Mouse (Mus musculus): ENCODE data around the gene Hdac11. TPM values are rescaled to one million over a fixed set of nuclear protein-coding genes. Genes with fewer than 3 reads are reported as not detected.
A peak's percentile ranks its signal among the peaks of the same experiment; 100 is the strongest.

Gene Hdac11
- polyA plus RNA-seq, 1 experiment from 2014 or later, result 28.8 TPM

DNA sequence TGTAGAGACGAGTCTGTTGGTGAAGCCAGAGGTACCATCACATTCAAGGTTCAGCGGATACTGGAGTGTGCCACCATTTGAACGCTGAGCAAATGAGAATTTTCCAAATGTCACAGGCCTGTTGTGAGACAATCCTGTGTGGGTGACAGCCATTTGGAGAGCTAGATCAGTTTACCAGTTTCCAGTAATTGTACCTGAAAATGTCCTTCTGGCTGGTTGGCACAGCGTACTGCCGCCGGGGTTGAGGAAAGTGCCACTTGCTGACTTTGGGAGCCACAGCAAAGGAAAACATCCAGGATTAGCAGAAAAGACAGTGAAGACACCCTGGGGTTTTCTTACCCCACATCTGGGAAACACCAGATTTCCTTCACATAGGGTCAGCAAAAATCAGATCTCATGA lies 33.5 kb downstream of the Hdac11 start:
- no peaks in the 10 kb centered on the region for H3K36me3 ChIP-seq
- no peak for ATAC-seq
- 85% methylated on average over 6 of the region's 6 CpGs for WGBS

DNA sequence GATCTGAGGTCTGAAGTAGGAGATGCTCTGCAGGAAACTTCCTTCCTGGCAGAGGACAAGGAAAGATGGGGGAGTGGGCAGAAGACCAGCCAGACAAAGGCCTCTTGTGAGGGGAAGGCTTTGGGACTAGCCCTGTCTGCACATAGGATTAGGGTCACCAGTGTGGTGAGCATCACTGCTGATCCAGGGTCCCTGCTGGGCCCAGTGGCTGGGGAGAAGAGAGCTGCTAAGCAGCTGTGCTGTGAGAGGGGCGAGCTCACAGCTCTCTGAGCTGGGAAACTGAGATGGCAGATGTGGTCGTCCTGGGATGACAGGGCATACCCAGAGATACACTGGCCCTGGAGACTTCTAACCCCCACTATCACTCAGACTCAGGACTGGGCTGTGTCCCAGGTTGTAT lies 35.0 kb downstream of the Hdac11 start:
- Histone ChIP-seq H3K4me3 (replicated peaks) (no peak overlapping the region), H3K9me3 (no peaks in the 10 kb centered on the region), H3K4me2 (replicated peaks) (no peak overlapping the region), H3K27me3 (no peaks in the 10 kb centered on the region), H3K9ac (replicated peaks) (no peak overlapping the region), H3K4me1 (replicated peaks) (no peaks in the 10 kb centered on the region), H3K27ac (no peak overlapping the region), H3K36me3 (no peaks in the 10 kb centered on the region)
- ATAC-seq, result no peak
- 23% methylated on average over 2 of the region's 2 CpGs for WGBS

More for the DNA sequence above, 33.5 kb downstream of the Hdac11 start:
- H3K27me3 ChIP-seq, result no peaks in the 10 kb centered on the region
- no peak overlapping the region for H3K4me2 ChIP-seq (replicated peaks)
- no peaks in the 10 kb centered on the region for H3K4me1 ChIP-seq (replicated peaks)
- H3K27ac ChIP-seq, result no peak overlapping the region
- H3K9me3 ChIP-seq, result no peaks in the 10 kb centered on the region
- H3K4me3 ChIP-seq (replicated peaks), result no peak overlapping the region
- no peak overlapping the region for H3K9ac ChIP-seq (replicated peaks)

DNA sequence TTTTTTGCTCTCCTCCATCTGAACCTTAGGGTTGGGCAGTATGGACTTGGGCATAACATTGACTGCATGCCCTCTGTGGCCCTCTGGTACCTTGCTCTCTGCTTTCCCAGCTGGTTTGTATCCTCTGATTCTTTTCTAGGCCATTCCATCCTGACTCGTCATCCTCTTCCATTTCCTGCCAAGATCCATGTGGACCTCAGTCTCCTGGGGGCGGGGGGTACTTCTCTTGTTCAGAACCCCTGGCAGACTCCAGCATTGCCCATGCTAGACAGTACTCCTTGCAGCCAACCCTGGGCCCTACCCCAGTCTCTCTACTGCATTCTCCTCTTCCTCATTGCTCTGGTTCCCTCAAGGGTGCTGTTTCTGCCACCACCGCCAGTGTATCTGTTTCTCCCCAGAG lies 36.0 kb downstream of the Hdac11 start:
- Histone ChIP-seq H3K27me3 (no peaks in the 10 kb centered on the region), H3K9ac (replicated peaks) (no peak overlapping the region), H3K4me3 (replicated peaks) (no peak overlapping the region), H3K27ac (no peak overlapping the region), H3K4me1 (replicated peaks) (no peaks in the 10 kb centered on the region), H3K9me3 (no peaks in the 10 kb centered on the region), H3K36me3 (no peaks in the 10 kb centered on the region), H3K4me2 (replicated peaks) (no peak overlapping the region)
- no peak for ATAC-seq
- WGBS, result 73% methylated on average over 3 of the region's 3 CpGs

DNA sequence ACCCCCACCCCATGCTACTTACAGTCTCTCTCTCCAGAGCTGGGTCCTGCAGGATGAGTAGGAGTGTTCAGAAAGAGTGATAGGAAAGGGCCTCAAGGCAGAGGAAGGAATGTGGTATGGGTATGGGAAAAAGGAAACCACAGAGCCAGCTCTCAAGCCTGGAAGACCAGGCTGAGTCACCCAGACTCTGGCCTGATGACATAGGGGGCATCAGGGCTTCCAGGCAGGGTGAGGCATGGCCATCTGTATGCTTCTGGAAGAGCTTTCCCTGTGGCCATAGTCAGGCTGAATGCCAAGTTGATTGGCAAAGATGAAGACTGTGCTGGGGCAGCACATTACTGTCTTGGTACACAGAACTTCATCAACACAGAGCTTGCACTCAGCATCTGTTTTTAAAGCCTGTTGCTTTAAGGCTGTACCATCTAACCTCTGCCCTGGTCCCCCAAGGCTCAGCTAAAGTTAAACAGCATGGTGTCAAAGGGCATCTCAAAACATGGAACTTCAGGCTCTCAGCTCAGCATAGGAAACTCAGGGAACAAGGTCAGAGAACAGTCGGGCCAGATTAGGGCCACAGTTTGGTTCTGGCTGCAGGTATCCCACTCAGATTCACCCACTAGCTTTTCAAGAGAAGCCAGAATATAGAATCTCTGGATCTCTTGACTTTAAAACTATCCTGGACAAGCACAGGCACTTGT lies 36.5 kb downstream of the Hdac11 start:
- 68% methylated on average over 1 of the region's 1 CpGs for WGBS
- H3K27ac ChIP-seq, result no peak overlapping the region

DNA sequence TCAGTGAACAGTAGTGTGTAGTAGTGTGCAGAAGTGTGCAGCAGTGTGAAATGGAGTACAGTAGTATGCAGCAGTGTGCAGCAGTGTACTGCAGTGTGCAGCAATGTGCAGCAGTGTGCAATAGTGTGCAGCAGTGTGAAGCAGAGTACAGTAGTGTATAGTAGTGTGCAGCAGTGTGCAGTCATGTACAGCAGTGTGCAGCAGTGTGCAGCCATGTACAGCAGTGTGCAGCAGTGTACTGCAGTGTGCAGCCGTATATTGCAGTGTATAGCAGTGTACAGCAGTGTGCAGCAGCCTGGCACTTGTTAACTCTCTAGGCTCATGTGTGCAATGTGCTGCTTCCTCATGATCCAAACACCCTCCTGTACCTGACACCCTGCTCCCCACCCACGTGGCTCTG lies 42.0 kb downstream of the Hdac11 start:
- H3K36me3 ChIP-seq, result no peaks in the 10 kb centered on the region
- H3K27ac ChIP-seq, result no peak overlapping the region
- H3K9me3 ChIP-seq, result no peaks in the 10 kb centered on the region
- peak; percentile 47; the same call in 1 of the 2 replicates for ATAC-seq
- no peak overlapping the region for H3K4me2 ChIP-seq (replicated peaks)
- H3K27me3 ChIP-seq, result no peaks in the 10 kb centered on the region
- H3K9ac ChIP-seq (replicated peaks), result no peak overlapping the region
- H3K4me3 ChIP-seq (replicated peaks), result no peak overlapping the region
- peaks cover 21% of the 10 kb centered on the region for H3K4me1 ChIP-seq (replicated peaks)
- WGBS, result 60% methylated on average over 2 of the region's 2 CpGs

More for the DNA sequence above, 36.5 kb downstream of the Hdac11 start:
- Histone ChIP-seq H3K9ac (replicated peaks) (no peak overlapping the region), H3K9me3 (no peaks in the 10 kb centered on the region), H3K4me2 (replicated peaks) (no peak overlapping the region), H3K4me1 (replicated peaks) (no peaks in the 10 kb centered on the region), H3K36me3 (no peaks in the 10 kb centered on the region), H3K27me3 (no peaks in the 10 kb centered on the region), H3K4me3 (replicated peaks) (no peak overlapping the region)
- no peak for ATAC-seq

DNA sequence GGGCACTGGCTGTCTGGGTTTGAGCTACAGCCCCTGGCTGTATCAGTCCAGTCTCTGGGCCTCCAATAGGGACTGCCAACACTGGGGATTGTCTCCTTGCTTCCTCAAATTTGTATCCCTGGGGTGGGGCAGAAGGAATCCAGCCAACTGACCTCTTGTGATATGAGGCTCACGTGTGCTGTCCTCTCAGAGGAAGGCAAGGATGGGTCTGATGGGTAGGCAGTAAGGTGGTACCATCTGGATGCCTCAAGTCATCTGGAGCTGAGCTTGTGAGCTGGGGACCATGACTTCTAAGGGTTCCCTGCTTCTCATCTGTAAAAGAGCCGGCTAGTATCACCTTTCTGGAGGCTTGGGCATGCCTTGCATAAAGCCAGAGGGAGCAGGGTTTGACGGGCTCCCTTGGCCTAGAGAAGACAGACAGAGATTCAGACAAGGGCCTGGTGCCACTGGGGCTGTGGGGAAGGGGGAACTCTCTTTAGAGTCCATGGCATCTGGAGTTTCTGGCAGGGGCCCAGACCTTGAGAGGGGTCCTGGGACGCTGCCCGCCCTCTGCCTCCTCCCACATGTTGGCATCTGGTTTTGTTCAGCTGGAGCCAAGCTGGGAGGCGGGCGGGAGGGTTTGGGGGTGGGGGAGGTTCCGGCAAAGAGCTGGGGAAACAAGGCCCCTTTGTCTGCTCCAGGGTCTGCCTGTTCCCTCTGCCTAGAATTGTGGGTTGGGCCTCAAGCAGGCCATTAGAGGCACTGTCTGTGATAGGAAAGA lies 44.1 kb downstream of the Hdac11 start:
- Histone ChIP-seq H3K9ac (replicated peaks) (no peak overlapping the region), H3K4me1 (replicated peaks) (peaks cover 21% of the 10 kb centered on the region), H3K9me3 (no peaks in the 10 kb centered on the region), H3K4me3 (replicated peaks) (no peak overlapping the region), H3K27ac (peak overlapping the region; percentile 37; the same call in 1 of the 2 replicates), H3K36me3 (no peaks in the 10 kb centered on the region), H3K27me3 (no peaks in the 10 kb centered on the region), H3K4me2 (replicated peaks) (no peak overlapping the region)
- 26% methylated on average over 8 of the region's 8 CpGs for WGBS
- peak; percentile 72 for ATAC-seq

DNA sequence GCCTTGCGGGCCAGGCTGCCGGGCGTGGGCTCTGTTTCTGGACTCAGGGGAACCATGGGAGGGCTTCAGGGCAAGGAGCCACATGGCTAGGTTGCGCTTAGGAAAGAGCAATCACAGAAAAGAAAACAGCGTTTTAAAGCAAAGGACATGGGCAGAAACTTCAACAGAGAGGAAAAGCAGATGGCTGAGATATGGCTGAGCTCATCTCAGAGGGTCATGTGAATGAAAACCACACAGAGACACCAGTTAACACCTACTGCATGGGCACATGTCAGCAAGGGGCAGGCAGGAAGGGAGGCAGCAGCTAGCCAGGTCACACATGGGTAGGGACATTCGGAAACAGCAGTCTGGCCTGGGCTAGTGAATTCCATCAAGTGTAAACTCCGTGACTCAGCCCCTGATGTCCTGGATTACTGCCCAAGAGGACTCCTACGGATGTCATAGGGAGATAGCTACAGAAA lies 45.4 kb downstream of the Hdac11 start:
- Histone ChIP-seq H3K36me3 (no peaks in the 10 kb centered on the region), H3K27me3 (no peaks in the 10 kb centered on the region), H3K4me3 (replicated peaks) (no peak overlapping the region), H3K9me3 (no peaks in the 10 kb centered on the region), H3K27ac (no peak overlapping the region), H3K9ac (replicated peaks) (no peak overlapping the region), H3K4me2 (replicated peaks) (no peak overlapping the region), H3K4me1 (replicated peaks) (peaks cover 21% of the 10 kb centered on the region)
- WGBS, result 82% methylated on average over 8 of the region's 8 CpGs
- ATAC-seq, result no peak

DNA sequence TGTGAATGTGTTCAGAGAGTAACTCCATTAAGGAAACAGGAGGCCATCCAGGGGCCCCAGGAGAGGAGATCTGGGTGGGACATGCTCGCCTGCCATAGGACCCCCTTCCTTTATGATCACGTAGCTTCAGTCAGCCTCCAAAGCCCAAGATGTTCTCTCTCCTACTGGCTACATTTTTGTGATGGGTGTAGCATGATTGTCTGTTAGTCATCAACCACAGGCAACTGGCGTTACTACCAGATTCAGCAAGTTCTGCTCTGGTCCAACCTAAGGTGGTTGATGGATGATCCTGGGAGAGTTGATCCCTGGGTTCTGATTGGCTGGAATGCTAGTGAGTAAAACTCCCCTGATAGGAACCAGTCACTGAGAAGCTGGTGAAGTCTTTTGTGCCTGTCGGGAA lies 46.1 kb downstream of the Hdac11 start:
- no peak overlapping the region for H3K4me3 ChIP-seq (replicated peaks)
- H3K4me1 ChIP-seq (replicated peaks), result peaks cover 21% of the 10 kb centered on the region
- H3K4me2 ChIP-seq (replicated peaks), result no peak overlapping the region
- H3K9ac ChIP-seq (replicated peaks), result no peak overlapping the region
- H3K9me3 ChIP-seq, result no peaks in the 10 kb centered on the region
- WGBS, result 92% methylated on average over 4 of the region's 4 CpGs
- H3K36me3 ChIP-seq, result no peaks in the 10 kb centered on the region
- no peak for ATAC-seq
- 0 out of 2 replicates have a peak, but pooled peaks cover 3% of the 10 kb centered on the region for H3K27me3 ChIP-seq
- no peak overlapping the region for H3K27ac ChIP-seq

DNA sequence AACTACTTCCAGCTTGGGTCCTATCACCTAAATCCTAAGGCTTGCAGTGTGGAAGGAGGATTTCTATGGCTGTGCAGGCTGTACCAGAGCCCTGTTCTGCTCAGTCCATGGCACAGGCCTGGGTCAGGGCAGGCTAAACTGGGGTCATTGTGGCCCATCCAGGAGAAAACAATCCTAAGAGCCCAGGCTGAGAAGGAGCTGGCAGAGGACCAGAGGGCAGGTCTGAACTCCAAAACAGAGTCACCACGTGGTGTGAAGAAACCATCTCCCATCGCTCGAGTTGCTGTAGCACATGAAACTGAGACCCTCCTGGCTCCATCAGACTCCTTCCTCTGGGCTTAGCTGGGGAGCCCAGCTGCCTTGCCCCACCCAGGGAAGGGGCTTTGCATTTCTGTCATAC lies 48.9 kb downstream of the Hdac11 start:
- Histone ChIP-seq H3K9ac (replicated peaks) (no peak overlapping the region), H3K9me3 (no peaks in the 10 kb centered on the region), H3K36me3 (no peaks in the 10 kb centered on the region), H3K4me2 (replicated peaks) (no peak overlapping the region), H3K4me1 (replicated peaks) (peaks cover 25% of the 10 kb centered on the region), H3K27ac (no peak overlapping the region), H3K4me3 (replicated peaks) (no peak overlapping the region), H3K27me3 (0 out of 2 replicates have a peak, but pooled peaks cover 5% of the 10 kb centered on the region)
- WGBS, result 80% methylated on average over 3 of the region's 3 CpGs
- ATAC-seq, result no peak

DNA sequence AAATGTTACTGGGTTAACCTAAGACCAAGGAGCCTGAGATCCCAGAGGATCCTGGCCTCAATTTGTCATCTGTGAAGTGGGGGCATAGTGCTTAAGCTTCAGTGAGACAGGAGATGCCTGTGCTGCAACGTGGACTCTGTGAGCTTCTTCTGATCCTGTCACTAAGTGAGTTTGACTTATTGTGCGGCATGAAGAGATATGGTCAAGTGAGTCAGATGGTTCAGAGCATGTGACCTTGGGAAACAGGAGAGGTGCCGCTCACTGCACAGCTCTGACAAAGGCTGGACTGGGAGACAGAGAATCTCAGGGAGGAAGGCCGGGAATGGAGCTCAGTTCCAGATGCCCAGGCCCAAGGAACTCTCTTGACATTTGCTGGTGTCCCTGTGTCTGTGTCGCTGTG lies 49.3 kb downstream of the Hdac11 start:
- peaks cover 20% of the 10 kb centered on the region for H3K4me1 ChIP-seq (replicated peaks)
- WGBS, result 79% methylated on average over 5 of the region's 5 CpGs
- H3K27ac ChIP-seq, result no peak overlapping the region
- no peak overlapping the region for H3K4me3 ChIP-seq (replicated peaks)
- no peak overlapping the region for H3K4me2 ChIP-seq (replicated peaks)
- H3K9ac ChIP-seq (replicated peaks), result no peak overlapping the region
- no peaks in the 10 kb centered on the region for H3K36me3 ChIP-seq
- H3K9me3 ChIP-seq, result no peaks in the 10 kb centered on the region
- no peak for ATAC-seq
- 0 out of 2 replicates have a peak, but pooled peaks cover 5% of the 10 kb centered on the region for H3K27me3 ChIP-seq

DNA sequence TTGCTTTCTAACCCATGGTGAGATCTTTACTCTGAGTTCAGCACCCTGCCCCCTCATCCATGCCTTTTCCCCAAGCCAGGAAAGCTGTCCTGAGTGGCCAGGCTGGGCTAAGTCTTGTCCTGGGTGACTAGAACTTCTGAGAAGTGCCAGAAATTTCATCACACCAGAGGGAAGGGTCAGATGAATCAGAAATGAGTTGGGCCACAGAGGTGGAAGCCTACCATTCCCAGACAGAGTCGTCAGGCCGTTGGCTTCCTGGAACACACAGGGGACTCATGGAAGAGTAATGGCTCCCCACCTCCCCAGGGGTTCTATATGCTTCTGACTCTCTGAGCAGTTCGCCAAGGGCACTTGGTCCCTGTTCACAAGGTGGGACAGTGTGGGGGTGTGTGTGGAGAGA lies 51.0 kb downstream of the Hdac11 start:
- WGBS, result 77% methylated on average over 3 of the region's 3 CpGs
- no peaks in the 10 kb centered on the region for H3K9me3 ChIP-seq
- H3K4me1 ChIP-seq (replicated peaks), result peaks cover 11% of the 10 kb centered on the region
- no peak overlapping the region for H3K27ac ChIP-seq
- H3K4me2 ChIP-seq (replicated peaks), result no peak overlapping the region
- H3K27me3 ChIP-seq, result peaks cover 9% of the 10 kb centered on the region
- no peak for ATAC-seq
- H3K36me3 ChIP-seq, result no peaks in the 10 kb centered on the region
- no peak overlapping the region for H3K4me3 ChIP-seq (replicated peaks)
- no peak overlapping the region for H3K9ac ChIP-seq (replicated peaks)

DNA sequence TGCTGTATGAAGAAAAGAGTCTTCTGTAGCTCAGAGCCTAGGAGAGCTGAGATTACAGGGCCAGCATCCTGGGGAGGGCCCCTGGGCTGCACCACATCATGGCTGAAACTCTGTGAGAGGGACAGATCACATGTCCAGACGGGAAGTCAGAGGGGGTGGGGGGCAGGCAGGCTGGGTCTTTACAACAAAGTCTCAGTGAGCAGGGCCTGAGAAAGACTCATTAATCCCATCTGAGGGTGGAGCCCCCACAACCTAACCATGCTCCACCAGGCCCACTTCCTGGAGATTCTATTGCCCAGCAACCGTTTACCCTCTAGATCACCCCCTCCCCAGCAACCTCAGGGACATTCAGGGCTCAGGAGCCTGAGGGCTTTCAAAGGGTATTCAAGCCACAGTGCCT lies 53.3 kb downstream of the Hdac11 start:
- H3K4me3 ChIP-seq (replicated peaks), result no peak overlapping the region

More for the DNA sequence above, 53.3 kb downstream of the Hdac11 start:
- Histone ChIP-seq H3K27ac (no peak overlapping the region), H3K9ac (replicated peaks) (no peak overlapping the region), H3K4me2 (replicated peaks) (no peak overlapping the region), H3K27me3 (peaks cover 21% of the 10 kb centered on the region), H3K36me3 (no peaks in the 10 kb centered on the region), H3K9me3 (no peaks in the 10 kb centered on the region), H3K4me1 (replicated peaks) (peaks cover 20% of the 10 kb centered on the region)
- no peak for ATAC-seq
- 6% methylated on average over 2 of the region's 2 CpGs for WGBS

All from midbrain, embryonic 13.5 days (tissue).